8 mouse cellular contexts compared by ENCODE assay signal in the genomic region with DNA sequence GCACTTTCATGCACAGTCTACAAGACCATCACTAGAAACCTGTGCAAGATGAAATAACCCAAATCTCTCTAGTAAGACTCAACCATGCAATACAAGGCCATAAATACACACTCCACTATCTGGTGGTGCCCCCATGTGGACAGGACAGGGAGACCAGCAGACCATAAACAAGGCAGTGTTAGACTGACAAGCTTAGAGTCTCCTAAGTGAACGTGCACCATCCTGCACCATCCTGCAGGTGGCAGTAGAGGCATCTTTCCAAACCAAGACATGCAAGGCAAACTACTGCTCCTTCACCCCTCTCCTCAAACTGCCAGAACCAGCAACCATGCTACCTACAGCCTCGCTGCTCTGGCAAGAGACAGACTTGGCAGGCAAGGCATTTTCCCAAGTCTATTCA. TPM values are rescaled to one million over a fixed set of nuclear protein-coding genes. Genes with fewer than 3 reads are reported as not detected.
DNase-seq lines count a peak whose midpoint lies in the region; ATAC-seq lines count a peak whose summit lies in the region.

No protein-coding gene starts in this region.

- peaks cover 86% of the 10 kb centered on the region for H3K36me3 ChIP-seq in embryonic facial prominence, embryonic 13.5 days
- H3K36me3 ChIP-seq in kidney, embryonic 15.5 days: peaks cover 92% of the 10 kb centered on the region
- peaks cover 6% of the 10 kb centered on the region; the same call in 1 of the 2 replicates for H3K36me3 ChIP-seq in splenic B cell, adult 2 months (ENCODE audit: control insufficient read depth, insufficient read depth, low read length, poor library complexity, severe bottlenecking)

- H3K9ac ChIP-seq in embryonic facial prominence, embryonic 13.5 days: no peak overlapping the region
- no peak overlapping the region for H3K9ac ChIP-seq in kidney, embryonic 15.5 days

- peak; percentile 37; the same call in 1 of the 2 replicates for ATAC-seq in embryonic facial prominence, embryonic 13.5 days (ENCODE audit: insufficient number of reproducible peaks, insufficient read depth, low FRiP score, low TSS enrichment, low read depth)
- peak; percentile 40; the same call in 1 of the 2 replicates for ATAC-seq in kidney, embryonic 15.5 days (replicated peaks; ENCODE audit: low FRiP score)

- H3K27me3 ChIP-seq in embryonic facial prominence, embryonic 13.5 days: no peaks in the 10 kb centered on the region
- no peaks in the 10 kb centered on the region for H3K27me3 ChIP-seq in kidney, embryonic 15.5 days
- no peaks in the 10 kb centered on the region for H3K27me3 ChIP-seq in splenic B cell, adult 2 months (ENCODE audit: control insufficient read depth, insufficient read depth, low read length, poor library complexity, severe bottlenecking)

- H3K27ac ChIP-seq in embryonic facial prominence, embryonic 13.5 days: no peak overlapping the region
- H3K27ac ChIP-seq in kidney, embryonic 15.5 days: no peak overlapping the region

- 11% methylated on average over 2 of the region's 2 CpGs for WGBS in embryonic facial prominence, embryonic 13.5 days
- WGBS in kidney, embryonic 15.5 days: 18% methylated on average over 2 of the region's 2 CpGs

- H3K4me3 ChIP-seq in embryonic facial prominence, embryonic 13.5 days: no peak overlapping the region
- no peak overlapping the region for H3K4me3 ChIP-seq in kidney, embryonic 15.5 days (replicated peaks)

- H3K4me2 ChIP-seq in embryonic facial prominence, embryonic 13.5 days: no peak overlapping the region
- no peak overlapping the region for H3K4me2 ChIP-seq in kidney, embryonic 15.5 days

- DNase-seq in 416B (ENCODE audit: low read depth) (peak; percentile 93), liver (peak; percentile 78)
- DNase-seq in adrenal gland, postnatal 36 days: peak; percentile 74 to 84
- DNase-seq in heart, adult 9 months (ENCODE audit: low spot score in 2 of 2): peak; percentile 43 to 74
- DNase-seq in naive thymus-derived CD4-positive, alpha-beta T cell, adult 2 months (ENCODE audit: low read depth): peak; percentile 82
- peak; percentile 93 for DNase-seq in splenic B cell, adult 2 months (ENCODE audit: low read depth, low spot score)

- no peaks in the 10 kb centered on the region for H3K9me3 ChIP-seq in embryonic facial prominence, embryonic 13.5 days
- H3K9me3 ChIP-seq in kidney, embryonic 15.5 days (replicated peaks): no peaks in the 10 kb centered on the region

- H3K4me1 ChIP-seq in embryonic facial prominence, embryonic 13.5 days: no peaks in the 10 kb centered on the region
- no peaks in the 10 kb centered on the region for H3K4me1 ChIP-seq in kidney, embryonic 15.5 days

RNA-seq across cellular contexts. Expression of gene Nup133, which starts 24.3 kb away (rescaled TPM):
- total RNA-seq in adrenal gland, postnatal 36 days (2021): 10 to 100 TPM; 20.5 to 21.0 TPM
- 33.9 and 42.3 TPM in 2 replicates for polyA plus RNA-seq in embryonic facial prominence, embryonic 13.5 days (2015; fragmentation: Nextera tagmentation; extraction: Ambion mirVana)
- polyA plus RNA-seq in kidney, embryonic 15.5 days (2015; fragmentation: Nextera tagmentation; extraction: Ambion mirVana): 43.1 and 45.3 TPM in 2 replicates

RNA-seq across cellular contexts. Expression of gene Acta1, which starts 30.2 kb away (rescaled TPM):
- 1 to 10 TPM in 1 of 2 experiments, under 1 TPM in 1; 0.83 to 3.7 TPM for total RNA-seq in adrenal gland, postnatal 36 days (2021)
- 32.0 and 44.7 TPM in 2 replicates for polyA plus RNA-seq in embryonic facial prominence, embryonic 13.5 days (2015; fragmentation: Nextera tagmentation; extraction: Ambion mirVana)
- 132 and 232 TPM in 2 replicates for polyA plus RNA-seq in kidney, embryonic 15.5 days (2015; fragmentation: Nextera tagmentation; extraction: Ambion mirVana)

RNA-seq across cellular contexts. Expression of gene Abcb10, which starts 58.2 kb away (rescaled TPM):
- total RNA-seq in adrenal gland, postnatal 36 days (2021): 10 to 100 TPM; 12.8 to 13.5 TPM
- 18.2 and 19.1 TPM in 2 replicates for polyA plus RNA-seq in embryonic facial prominence, embryonic 13.5 days (2015; fragmentation: Nextera tagmentation; extraction: Ambion mirVana)
- polyA plus RNA-seq in kidney, embryonic 15.5 days (2015; fragmentation: Nextera tagmentation; extraction: Ambion mirVana): 15.5 and 17.1 TPM in 2 replicates
